Mouse (Mus musculus): ENCODE data around the gene Vps51. TPM values are rescaled to one million over a fixed set of nuclear protein-coding genes. Genes with fewer than 3 reads are reported as not detected.

The Vps51 gene
- polyA plus RNA-seq, 1 experiment = 55.2 TPM

GRCm38 (mm10) chr19:6067724-6068415 lies 9.2 kb downstream of the Vps51 start, which contains the start of gene Tm7sf2:
Tm7sf2 (minus strand) TSS chr19:6068373.
- H3K4me3 ChIP-seq (ENCODE audit: insufficient read depth, poor library complexity, severe bottlenecking) = peak within 1 kb of the TSS; percentile 30
- TF ChIP-seq MAX (IDR thresholded peaks at IDR 0.05) = no peak
- no peak for TF ChIP-seq MYOD1 (IDR thresholded peaks at IDR 0.05; ENCODE audit: control insufficient read depth, insufficient read length, low read depth)
- TF ChIP-seq FOSL1 (IDR thresholded peaks at IDR 0.05; ENCODE audit: insufficient read depth, low read length, poor library complexity, severe bottlenecking) = no peak
- no peak for TF ChIP-seq USF1 (IDR thresholded peaks at IDR 0.05; ENCODE audit: low read depth)
- peak within 1 kb of the TSS; percentile 47 for H3ac ChIP-seq (ENCODE audit: control insufficient read depth, insufficient read length, low read depth)
- peaks cover 9% of the 10 kb centered on the region for H3K36me3 ChIP-seq (ENCODE audit: control insufficient read depth, insufficient read depth)
- H3K79me2 ChIP-seq (ENCODE audit: control insufficient read depth, insufficient read depth) = peaks cover 5% of the 10 kb centered on the region
- H3K79me3 ChIP-seq (ENCODE audit: low read depth) = peaks cover 2% of the 10 kb centered on the region
- no peaks in the 10 kb centered on the region for H3K27me3 ChIP-seq (ENCODE audit: control insufficient read depth, insufficient read depth, insufficient read length)

- Histone ChIP-seq H3K79me3 (ENCODE audit: low read depth) (peaks cover 7% of the 10 kb centered on the region), H3K79me2 (ENCODE audit: control insufficient read depth, insufficient read depth) (peaks cover 12% of the 10 kb centered on the region), H3K36me3 (ENCODE audit: control insufficient read depth, insufficient read depth) (peaks cover 9% of the 10 kb centered on the region), H3ac (ENCODE audit: control insufficient read depth, insufficient read length, low read depth) (peak overlapping the region; percentile 47), H3K27me3 (ENCODE audit: control insufficient read depth, insufficient read depth, insufficient read length) (no peaks in the 10 kb centered on the region), H3K4me3 (ENCODE audit: insufficient read depth, poor library complexity, severe bottlenecking) (peak overlapping the region; percentile 30)
- peak; percentile 92 for TF ChIP-seq CTCF (IDR thresholded peaks at IDR 0.05; ENCODE audit: control insufficient read depth, insufficient read depth, insufficient read length)
- TF ChIP-seq MAX (IDR thresholded peaks at IDR 0.05) = no peak
These were observed 9.9 kb downstream of the Vps51 start for GRCm38 (mm10) chr19:6067011-6067723.

- peaks cover 13% of the 10 kb centered on the region for H3K79me3 ChIP-seq (ENCODE audit: low read depth)
- H3K36me3 ChIP-seq (ENCODE audit: control insufficient read depth, insufficient read depth) = peaks cover 9% of the 10 kb centered on the region
- H3K4me3 ChIP-seq (ENCODE audit: insufficient read depth, poor library complexity, severe bottlenecking) = peak overlapping the region; percentile 30
- H3ac ChIP-seq (ENCODE audit: control insufficient read depth, insufficient read length, low read depth) = peak overlapping the region; percentile 47
- TF ChIP-seq MYOG (IDR thresholded peaks at IDR 0.05; ENCODE audit: control insufficient read depth, extremely low read depth, insufficient read length) (no peak), CTCF (IDR thresholded peaks at IDR 0.05; ENCODE audit: control insufficient read depth, insufficient read depth, insufficient read length) (no peak), USF1 (IDR thresholded peaks at IDR 0.05; ENCODE audit: low read depth) (no peak), MYOD1 (IDR thresholded peaks at IDR 0.05; ENCODE audit: control insufficient read depth, insufficient read length, low read depth) (no peak)
- H3K27me3 ChIP-seq (ENCODE audit: control insufficient read depth, insufficient read depth, insufficient read length) = no peaks in the 10 kb centered on the region
- H3K79me2 ChIP-seq (ENCODE audit: control insufficient read depth, insufficient read depth) = peaks cover 18% of the 10 kb centered on the region
These were observed 10.5 kb downstream of the Vps51 start for GRCm38 (mm10) chr19:6066571-6066970.

DNA sequence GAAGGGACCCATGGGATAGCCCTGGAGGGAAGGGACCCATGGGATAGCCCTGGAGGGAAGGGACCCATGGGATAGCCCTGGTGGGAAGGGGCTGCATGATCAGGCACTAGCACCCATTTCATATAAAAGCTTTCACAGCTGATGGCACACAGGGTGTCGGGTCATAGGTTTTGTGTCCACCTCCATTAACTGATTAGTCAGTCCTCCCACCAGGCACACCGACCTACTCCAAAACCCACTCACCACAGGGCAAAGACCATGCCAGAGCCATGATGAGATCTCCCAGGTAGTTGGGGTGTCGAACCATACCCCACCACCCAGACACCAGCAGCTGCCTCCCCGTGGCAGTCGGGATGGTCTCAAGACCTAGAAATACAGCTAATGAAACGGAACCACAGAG lies 13.9 kb downstream of the Vps51 start:
- Histone ChIP-seq H3K79me2 (ENCODE audit: control insufficient read depth, insufficient read depth) (peaks cover 36% of the 10 kb centered on the region), H3K4me3 (ENCODE audit: insufficient read depth, poor library complexity, severe bottlenecking) (no peak overlapping the region)

DNA sequence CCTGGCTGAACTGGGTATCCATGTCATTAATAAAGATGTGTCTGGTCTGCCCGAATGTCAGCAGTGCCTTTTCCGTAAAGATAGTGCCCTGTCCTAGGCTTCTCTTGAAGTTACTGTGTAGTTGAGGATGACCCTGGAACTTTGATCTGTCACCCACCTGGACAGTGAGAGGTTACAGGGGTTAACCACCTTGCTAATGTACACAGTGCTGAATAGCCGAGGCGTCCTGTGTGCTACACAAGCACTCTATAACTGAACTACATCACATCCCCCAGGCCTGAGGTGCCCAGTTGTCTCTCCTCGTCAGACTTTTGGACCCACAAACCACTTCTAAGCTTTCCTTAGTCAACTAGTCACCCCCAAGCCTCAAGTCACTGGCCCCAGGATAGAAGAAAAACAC lies 14.6 kb downstream of the Vps51 start:
- H3K79me2 ChIP-seq (ENCODE audit: control insufficient read depth, insufficient read depth) = peaks cover 43% of the 10 kb centered on the region
- peak overlapping the region; percentile 93 for H3ac ChIP-seq (ENCODE audit: control insufficient read depth, insufficient read length, low read depth)
- peaks cover 30% of the 10 kb centered on the region for H3K79me3 ChIP-seq (ENCODE audit: low read depth)
- peaks cover 10% of the 10 kb centered on the region for H3K36me3 ChIP-seq (ENCODE audit: control insufficient read depth, insufficient read depth)
- TF ChIP-seq FOSL1 (IDR thresholded peaks at IDR 0.05; ENCODE audit: insufficient read depth, low read length, poor library complexity, severe bottlenecking) (no peak), CEBPB (IDR thresholded peaks at IDR 0.05; ENCODE audit: low read depth) (no peak), USF1 (IDR thresholded peaks at IDR 0.05; ENCODE audit: low read depth) (no peak), MYOD1 (IDR thresholded peaks at IDR 0.05; ENCODE audit: control insufficient read depth, insufficient read length, low read depth) (no peak), MAX (IDR thresholded peaks at IDR 0.05) (no peak)
- peak overlapping the region; percentile 95 for H3K4me3 ChIP-seq (ENCODE audit: insufficient read depth, poor library complexity, severe bottlenecking)
- H3K27me3 ChIP-seq (ENCODE audit: control insufficient read depth, insufficient read depth, insufficient read length) = no peaks in the 10 kb centered on the region

More for the DNA sequence above, 13.9 kb downstream of the Vps51 start:
- TF ChIP-seq USF1 (IDR thresholded peaks at IDR 0.05; ENCODE audit: low read depth) (no peak), CEBPB (IDR thresholded peaks at IDR 0.05; ENCODE audit: low read depth) (no peak), CTCF (IDR thresholded peaks at IDR 0.05; ENCODE audit: control insufficient read depth, insufficient read depth, insufficient read length) (no peak), MYOD1 (IDR thresholded peaks at IDR 0.05; ENCODE audit: control insufficient read depth, insufficient read length, low read depth) (no peak), MAX (IDR thresholded peaks at IDR 0.05) (no peak), MYOG (IDR thresholded peaks at IDR 0.05; ENCODE audit: control insufficient read depth, extremely low read depth, insufficient read length) (no peak), FOSL1 (IDR thresholded peaks at IDR 0.05; ENCODE audit: insufficient read depth, low read length, poor library complexity, severe bottlenecking) (no peak)
- H3K36me3 ChIP-seq (ENCODE audit: control insufficient read depth, insufficient read depth) = peaks cover 10% of the 10 kb centered on the region
- H3K79me3 ChIP-seq (ENCODE audit: low read depth) = peaks cover 26% of the 10 kb centered on the region
- no peaks in the 10 kb centered on the region for H3K27me3 ChIP-seq (ENCODE audit: control insufficient read depth, insufficient read depth, insufficient read length)
- no peak overlapping the region for H3ac ChIP-seq (ENCODE audit: control insufficient read depth, insufficient read length, low read depth)

Data from C2C12 (cell line).